Mouse (Mus musculus): ENCODE measurements around the gene Nlrp4b.
"Not testable (repeated sequence)": the region's sequence is repeated elsewhere in the genome, so short reads cannot be mapped to it uniquely, and the experiment has no call there.

The Nlrp4b gene
- long read RNA-seq, experiment 1 = 0 reads
- long read RNA-seq, experiment 2 = 0 reads

DNA sequence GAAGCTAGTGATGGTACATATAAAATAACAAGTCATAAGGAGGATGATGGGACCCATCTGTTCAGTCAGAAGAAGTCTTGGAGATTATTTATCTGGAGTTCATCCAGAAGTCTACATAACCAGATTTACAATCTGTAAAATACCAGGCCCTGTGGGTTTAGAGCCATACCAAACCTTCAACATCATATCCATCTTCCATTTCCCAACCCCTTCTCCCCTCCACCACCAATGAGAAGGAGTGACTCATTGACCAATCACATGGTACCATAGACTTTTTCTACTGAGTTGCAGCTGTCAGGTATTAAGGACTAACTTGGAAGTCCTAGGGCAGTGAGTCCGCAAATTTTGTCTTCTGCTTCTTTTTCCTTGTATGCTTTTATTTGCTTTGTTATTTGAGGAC lies at the start of gene Nlrp4b:
Gene Nlrp4b, plus strand, starts transcription at position 301 of the 400 bp plus-strand sequence.
- intact Hi-C loops (cut with DNase I) = no loop called here

DNA sequence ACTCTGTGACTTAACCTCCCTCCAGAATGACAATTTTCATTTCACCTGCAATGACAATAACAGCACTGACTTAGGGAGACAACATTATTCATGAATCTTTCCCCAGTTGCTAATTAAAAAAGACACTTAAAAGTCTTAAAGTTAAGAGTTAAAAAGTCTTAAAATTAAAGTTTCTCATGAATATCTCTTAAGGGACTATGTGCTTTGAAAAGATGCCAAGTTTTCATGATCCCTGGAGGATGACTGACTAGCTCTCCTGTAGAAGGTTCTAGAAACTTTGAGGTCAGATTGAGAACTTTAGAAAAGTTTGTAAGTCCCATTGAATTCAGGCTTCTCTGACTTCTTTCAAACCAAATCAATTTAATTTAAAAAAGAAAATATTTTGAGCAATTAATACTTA lies 66.7 kb downstream of the Nlrp4b start, which contains the start of gene Vmn1r71:
Gene Vmn1r71, minus strand, starts transcription at position 101 of the 400 bp plus-strand sequence.
- intact Hi-C loops (cut with DNase I) = no loop called here

DNA sequence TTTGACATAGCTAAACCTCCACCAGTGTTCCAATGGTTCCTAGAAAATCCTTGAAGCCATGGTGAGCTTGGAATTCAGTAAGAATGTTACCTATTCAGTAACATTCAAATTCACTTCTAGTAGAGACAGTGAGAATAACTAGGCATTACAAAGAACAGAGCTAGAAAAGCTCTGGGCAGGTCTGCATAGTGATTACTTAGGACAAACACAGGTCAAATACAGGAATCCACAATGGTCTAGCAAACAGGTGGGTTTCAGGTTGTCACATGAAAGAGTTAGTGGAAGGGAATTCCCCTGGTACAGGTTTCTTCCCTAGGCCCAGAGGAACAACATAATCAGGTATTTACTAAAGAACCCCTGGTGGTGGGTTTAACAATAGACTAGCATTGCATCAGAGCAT lies 70.0 kb downstream of the Nlrp4b start:
- intact Hi-C loops (cut with DNase I) = not testable (repeated sequence)
